Mouse (Mus musculus) hindlimb bud, embryonic 11.5 days (tissue): ENCODE measurements around the gene Kcnk3.

Experiments
- DNase-seq: peaks from one replicate; pipeline ENCODE4 v3.0.0-alpha.2; 2012; ENCODE audit warnings: low read depth, low spot score; ENCODE audit errors: extremely low spot score

Kcnk3 gene

DNA sequence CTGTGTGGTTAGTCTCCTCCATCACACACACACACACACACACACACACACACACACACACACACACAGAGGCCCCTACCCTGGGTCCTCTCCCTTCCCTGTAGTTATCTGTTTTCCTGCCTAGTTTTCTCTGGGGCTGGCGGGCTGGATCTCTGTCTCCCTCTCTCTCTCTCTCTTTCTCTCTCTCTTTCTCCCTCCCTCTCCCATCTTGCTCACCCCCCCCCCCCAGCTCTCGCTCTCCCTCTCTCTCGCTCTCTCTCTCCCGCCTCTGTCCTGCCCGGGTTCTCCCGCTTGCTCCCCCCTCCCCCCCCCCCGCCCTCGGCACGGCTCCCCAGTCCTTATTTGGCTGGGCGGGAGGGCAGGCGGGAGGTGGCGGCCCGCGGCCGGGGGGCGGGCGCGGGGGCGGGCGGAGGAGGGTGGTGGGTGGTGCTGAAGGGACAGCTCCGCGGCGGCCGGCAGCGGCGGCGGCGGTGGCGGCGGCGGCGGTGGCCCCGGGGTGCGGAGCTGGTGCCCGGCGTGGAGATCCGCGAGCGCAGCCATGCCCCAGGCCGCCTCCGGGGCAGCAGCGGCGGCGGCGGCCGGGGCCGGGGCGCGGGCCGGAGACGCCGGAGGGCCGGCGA is at the start of gene Kcnk3:
Gene Kcnk3 (plus strand): TSS at position 490 of the 620 bp plus-strand sequence.
- DNase-seq, result no peak

DNA sequence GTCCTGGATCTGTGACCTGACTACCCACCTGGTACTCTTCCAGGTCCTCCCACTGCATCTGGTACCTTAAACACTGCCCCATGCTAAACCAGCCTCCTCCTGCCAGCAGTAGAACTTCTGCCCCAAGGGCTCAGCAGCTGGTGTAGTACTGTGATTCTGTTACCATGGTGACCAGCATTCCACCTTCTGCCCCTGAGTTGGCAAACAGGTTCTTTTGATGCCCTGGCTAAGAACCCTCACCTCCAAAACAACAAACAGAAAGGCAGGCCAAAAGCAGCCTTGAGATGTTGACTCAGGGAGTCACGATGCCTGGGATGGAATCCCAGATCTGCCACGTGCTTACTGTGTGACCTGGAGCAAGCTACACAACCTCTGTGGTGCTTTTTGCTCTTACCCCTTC is 42.3 kb upstream of the Kcnk3 start, which contains the start of gene Cib4:
Gene Cib4 (minus strand): TSS at position 139 of the 400 bp plus-strand sequence.
- DNase-seq, result no peak

DNA sequence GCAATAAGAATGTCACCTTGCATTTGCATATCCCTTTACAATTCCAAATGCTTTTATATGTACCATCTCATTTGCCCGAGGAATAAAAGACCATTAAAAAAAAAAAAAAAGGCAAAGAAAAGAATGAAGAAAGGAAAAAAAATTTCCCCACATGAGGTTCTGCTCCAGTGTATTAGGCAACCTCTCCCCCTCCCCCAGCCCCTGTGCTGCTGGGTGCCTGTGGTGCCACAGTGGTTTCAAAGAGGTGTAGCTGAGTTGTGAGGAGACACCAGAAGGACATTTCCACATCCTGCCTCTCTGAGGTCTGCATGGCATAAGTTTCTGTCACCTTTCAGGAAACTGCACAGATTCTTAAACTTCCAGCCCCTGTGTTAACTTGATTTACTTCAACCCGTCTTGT is 39.3 kb upstream of the Kcnk3 start:
- DNase-seq, result no peak

DNA sequence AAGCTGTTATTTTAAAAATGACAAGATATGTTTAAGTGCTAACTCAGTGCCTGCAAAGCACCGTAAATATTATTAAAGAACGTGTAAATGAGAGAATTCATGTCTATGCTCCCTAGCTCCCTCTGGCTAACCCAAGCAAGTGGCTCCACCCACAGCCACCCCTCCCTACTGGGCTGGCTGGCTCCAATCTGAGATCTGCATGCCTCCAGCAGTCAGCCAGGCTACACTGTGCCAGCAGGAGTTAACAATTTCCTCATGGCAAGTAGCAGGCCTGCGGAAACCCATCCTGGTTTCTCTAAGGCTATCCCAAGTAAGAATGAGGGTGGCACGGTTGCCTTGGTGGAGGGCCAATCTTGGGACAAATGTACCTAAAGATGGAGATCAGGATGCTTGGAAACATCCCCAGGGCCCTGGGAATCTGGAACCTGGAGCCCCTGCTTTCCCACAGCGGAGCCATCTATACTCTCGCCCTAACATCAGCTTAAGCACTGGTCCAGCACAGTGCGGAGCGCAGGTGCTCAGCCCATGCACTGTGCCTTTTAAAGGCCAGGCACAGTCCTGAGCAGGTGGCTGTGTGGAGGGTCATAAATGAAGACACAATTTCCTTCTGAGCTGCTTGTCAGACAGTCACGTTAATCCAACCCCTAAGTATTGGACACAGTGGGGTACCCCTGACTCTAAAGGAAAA is 37.5 kb upstream of the Kcnk3 start:
- no peak for DNase-seq

DNA sequence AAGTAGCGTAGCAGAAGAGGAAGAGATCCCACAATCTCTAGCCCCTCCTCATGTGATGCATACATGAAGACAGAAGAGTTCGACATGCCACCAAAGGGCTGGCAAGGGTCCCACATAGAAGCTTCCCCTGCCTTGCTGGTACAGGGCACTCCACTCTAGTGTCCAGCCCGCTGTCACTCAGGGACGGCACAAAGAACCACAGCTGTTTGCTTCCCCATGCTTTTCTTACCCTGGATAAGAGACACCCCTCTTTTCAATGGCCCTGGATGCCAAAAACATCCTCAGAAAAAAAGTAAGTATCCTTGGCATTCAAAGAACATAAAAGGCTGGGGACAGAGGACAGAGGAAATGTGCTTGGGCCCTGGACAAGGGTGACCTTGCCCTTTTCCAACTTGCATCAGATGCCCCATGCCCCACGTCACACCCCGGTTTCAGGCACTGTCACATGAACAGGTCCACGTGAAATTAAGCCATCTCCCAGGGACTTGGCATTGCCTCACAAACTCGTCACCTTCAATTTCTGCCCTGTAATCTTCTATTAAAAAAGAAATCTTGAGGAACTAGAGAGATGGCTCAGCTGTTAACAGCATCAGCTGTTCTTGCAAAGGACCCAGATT is 36.8 kb upstream of the Kcnk3 start:
- no peak for DNase-seq

DNA sequence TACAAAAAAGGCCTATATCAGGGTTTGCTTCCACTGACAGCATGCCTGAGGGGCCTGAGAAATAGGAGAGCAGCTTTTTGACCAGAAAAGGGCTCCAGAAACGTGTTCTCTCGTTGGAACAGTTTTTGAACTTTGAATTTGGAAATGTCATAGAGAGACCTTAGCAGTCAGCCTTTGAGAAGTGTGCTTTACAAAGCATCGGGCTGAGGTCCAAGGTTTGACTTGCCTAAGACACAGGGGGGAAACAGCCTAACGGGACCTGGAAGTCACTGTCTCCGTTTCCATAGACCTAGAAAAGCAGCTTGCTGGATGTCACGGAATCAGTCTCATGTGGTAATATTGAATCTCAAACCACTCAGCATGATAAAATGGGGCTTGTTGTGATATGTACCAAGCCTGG is 36.0 kb upstream of the Kcnk3 start:
- no peak for DNase-seq

DNA sequence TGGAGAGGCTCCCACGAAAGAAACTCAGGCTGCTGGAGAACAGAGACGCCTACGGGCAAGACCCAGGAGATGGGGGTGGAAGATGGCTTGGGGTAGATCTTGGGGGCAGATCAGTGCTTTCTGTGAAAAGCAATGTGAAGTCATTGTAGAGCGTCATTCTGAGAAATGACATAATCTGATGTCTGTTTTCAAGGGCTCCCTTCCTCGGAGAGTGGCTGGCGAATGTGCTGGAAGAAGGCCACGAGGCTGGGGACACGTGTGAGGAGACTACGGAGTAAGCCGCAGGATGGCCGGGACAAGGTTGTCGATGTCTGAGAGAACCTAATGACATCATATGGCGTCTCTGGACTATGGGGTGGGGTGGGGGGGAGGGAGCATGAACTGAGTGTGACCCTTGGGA is 34.0 kb upstream of the Kcnk3 start:
- DNase-seq, result no peak

DNA sequence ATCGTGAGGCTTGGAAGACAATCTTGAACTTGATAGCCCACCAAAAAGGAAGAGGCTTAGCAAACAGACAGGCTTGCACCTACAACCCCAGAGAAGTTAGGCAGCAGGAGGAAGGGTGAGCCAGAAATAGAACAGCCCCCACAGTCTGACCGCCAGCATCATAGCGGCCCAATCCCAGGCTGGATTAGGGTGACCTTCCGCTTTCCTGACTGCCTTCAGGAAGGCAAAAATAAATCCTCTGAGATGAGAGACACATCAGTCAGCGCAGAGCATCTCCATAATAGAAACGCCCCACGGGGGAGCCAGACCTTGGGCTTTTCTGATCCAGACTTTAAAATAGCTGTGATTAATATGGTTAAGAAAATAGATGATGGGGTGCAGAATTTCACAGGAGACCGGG is 33.0 kb upstream of the Kcnk3 start:
- no peak for DNase-seq

DNA sequence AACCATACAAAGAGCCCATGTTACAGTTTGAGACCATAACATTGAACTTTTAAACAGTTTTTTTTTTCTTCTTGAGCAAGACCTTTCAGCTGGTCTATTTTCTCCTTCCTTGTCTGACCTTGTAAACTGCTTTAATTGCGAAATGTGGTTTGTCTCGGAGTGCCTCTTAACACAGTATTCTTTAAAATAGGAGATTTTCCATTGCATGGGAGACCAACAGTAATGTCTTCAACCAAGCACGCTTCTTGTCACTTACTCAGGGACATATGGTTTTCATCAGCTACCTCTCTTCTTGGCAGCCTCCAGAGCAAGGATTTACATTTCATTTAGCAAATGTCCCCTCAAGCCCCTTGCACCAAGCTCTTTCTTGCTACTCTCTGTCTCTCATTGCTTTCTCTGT is 31.7 kb upstream of the Kcnk3 start:
- no peak for DNase-seq

DNA sequence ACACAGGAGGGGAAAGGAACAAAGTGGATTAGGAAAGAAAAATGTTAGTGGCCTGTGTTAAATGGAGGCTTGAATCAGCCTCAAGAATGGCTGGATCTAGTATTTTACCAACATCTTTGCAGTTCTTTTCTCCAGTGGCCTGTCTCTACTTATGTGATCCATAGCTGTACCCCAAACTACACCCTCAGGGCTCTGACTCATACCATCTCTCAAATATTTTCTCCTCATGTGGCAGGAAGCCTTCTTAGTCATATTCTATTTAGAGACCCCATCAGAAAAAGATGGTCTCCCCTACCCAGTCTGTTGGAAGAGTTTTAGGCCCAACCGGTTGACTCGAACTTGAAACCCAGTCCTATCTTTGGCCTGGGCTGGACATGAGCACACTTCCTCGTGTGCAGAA is 28.5 kb upstream of the Kcnk3 start:
- no peak for DNase-seq

DNA sequence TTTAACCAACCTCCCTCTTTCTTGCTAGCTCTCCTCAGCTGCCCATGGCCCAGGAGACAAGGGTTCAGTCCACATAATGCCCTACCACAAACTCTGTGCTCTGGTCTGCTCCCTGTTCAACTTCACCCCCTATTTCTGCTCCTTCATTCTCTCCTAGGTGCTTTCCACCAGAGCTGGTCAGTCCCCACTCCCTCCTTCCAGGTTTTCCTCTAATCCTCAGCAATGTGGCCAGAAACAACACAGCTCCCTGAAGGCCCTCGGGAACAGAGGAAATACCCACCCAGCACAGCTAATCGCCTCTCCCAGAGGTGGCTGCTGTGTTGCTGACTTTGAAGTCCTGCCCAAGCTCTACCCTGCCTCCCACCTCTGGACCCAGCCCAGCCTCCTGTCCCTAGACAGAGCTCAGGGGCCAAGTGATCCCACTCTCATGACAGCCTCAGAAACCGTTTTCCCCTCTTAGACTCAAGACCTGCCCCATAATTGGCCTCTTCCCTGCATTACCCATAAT is 27.9 kb upstream of the Kcnk3 start:
- DNase-seq, result no peak

DNA sequence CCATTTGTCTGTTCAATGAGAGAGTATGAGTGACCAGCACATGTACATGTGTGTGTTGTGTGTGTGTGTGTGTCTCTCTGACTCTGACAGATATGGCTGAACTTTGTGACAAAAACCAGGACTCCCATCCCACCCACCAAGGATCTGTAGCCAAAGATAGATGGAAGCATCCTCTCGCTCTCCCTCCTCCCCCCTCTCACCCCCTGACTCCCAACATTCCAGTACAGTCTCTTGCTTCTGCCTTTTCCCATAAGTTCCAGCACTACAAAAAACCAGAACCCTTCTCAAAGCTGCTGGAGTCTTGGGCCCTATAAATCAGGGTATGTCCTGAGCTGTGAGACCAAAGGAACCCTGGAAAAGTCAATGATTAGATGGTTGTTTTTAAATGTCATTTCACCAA is 19.5 kb upstream of the Kcnk3 start:
- no peak for DNase-seq

DNA sequence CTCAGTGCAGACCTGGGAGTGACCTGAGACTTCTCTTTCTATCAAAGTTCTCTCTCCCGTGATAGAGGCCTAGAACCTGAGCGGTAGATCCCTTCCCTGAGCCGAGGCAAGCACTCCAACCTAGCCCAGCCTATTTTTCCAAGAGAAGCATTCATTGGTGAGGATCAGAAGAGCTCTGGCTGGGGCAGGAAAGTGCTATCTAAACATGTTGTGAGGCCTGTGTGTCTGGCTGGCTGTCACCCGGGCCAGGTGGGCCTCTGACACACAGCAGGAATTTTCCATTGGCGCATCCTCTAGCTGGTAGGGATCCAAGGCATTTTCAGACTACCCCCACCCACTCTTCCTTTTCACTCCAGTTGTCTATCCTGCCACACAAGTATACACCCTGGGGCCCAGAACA is 16.1 kb upstream of the Kcnk3 start:
- no peak for DNase-seq

DNA sequence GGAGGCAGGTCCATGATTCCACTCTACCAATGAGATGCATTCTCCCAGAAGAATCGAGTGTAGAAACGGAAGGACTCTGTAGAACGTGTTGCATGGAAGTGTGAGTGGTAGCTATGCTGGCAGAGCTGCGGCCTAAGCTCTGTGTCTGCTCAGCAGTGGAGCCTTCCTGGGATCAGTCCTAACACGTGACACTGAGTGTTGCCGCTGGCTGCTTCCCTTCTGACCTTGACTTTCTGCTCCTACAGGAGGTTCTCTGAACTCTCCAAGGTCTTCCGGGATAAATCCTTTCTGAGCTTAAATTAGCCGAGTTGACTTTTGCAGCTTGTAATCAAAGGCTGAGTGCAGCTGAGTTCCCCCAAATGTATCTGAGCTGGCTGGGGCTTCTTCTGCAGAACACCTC is 13.6 kb upstream of the Kcnk3 start:
- DNase-seq, result no peak

DNA sequence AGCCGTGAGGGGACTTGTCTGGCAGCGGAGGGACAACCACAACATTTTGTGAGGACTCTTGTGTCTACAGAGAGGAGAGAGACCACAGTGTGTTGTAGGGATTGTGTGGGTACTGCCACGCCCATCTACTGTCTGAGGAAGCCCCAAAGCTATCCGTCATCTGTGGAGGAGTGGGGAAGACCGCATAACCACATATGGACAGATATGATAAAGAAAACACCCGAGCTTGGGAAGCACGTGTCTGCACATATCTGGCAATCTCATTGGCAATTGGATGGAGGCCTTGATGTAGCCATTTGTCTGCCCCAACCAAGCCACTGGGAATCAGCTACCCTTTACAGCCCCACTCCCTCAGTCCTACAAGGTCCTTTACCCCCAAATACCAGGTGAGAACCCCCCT is 11.7 kb upstream of the Kcnk3 start:
- DNase-seq, result no peak

DNA sequence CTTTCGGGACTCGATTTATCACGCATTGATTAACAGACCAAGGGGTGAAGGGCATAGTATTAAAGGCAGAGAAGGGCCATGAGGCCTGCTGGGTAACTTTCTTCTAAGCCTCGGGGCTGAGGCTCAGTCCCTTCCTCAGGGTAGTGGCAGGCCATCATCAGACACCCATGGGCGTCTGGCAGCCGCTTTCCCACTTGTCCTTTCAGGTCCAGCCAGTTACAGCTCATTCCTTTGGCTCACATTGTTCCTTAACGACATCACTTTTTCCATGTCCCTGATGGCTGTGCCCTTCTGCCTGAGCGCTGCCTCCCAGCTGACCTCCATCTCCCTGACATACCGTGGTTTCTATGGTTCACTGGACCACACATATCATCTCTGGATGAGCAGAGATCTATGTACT is 10.7 kb upstream of the Kcnk3 start:
- DNase-seq, result no peak

DNA sequence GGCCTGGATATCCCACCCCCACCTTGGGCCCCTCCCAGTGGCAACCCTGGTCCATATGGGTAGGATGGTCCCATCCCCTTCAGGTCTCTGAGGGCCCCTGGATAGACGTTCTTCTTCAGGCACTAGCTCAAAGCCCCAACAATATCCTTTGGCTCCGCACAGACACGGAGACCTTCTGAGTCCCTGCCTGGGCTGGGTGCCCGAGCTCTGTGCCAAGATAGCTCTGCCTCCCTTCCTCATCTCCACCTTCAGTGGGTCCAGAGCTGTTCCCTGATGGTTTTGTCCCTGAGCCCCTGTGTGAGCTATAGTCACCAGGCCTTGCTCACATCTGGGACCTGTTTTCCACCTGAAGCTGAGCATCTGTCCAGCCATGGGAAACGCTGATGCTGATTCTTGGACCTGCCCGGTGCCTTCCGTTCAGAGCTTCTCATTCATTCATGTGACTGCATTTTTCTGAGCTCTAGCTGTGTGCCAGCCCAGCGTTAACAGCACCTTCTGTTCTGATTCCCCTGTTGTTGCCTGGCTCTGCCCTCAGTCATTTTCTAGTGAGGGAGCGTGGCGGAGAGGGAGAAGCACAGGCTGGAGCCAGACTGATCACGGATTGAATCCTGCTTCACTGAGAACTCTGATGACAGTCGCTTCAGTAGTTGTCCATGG is 10.2 kb upstream of the Kcnk3 start:
- no peak for DNase-seq

DNA sequence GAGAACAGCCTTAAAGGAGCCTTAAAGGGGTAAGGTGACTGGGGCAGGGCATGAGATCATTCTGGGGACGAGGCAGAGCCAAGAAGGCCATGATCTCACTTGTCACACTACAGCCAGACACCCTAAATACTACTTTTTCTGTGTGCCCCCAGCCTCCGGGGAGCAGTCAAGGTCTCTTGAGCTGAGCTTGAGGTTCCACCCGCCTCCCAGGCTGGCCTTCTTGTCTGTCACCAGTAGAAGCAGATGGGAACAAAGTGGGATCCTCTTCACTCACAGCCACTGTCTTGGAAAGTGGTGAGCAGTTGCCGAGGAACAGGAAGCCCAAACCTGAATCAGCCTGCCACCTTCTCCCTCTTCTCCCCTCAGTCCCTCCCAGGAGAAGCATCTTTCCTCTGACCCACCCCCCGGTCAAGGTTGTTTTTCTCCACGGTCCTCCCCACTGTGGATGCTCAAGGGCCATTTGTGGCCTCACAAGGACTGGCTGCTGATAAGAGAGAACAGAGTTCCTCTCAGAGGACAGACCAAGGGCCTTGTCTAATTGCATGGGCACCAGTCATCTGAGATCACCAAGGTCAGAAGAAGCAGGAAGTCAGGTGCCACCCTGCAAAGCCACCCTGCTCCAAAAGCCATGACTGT is 9.4 kb upstream of the Kcnk3 start:
- no peak for DNase-seq

DNA sequence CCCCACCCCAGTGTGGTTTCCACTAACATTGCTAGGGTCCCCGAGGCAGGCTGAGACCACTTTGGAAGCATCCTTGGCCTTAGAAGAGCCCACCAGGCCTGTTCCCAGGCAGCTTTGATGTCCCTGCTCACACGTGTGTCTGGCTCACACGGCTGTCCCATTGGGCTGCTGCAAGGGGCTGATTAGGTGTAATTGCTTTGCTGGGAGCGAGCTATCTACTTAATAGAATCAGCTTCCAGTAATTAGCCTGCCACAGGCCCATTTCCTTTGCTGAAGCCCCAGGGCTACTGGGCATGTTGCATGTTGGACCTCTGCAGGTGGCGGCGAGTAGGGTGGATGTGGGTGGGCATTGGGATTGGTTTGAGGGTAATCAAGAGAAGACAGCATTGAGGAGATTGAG is 7.2 kb upstream of the Kcnk3 start:
- no peak for DNase-seq

DNA sequence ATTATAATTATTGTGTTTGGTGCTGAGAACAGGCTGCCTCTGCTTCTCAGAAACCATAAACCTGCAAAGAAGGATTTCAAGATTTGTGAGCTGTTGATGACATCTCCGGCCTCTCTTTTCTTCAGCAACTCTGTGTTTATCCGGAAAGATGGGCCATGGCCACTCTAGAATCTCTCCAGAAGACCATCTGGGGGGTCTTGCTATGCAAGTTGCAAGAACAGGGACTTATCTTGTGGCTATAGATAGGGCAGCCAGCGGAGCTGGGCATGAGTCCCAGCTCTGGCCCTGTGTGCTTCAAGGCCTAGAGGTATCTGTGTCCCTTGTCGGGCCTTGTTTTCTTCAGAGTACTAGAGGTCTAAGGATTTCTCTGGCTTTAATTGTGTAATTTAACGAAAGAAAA is 6.0 kb upstream of the Kcnk3 start:
- DNase-seq, result no peak

DNA sequence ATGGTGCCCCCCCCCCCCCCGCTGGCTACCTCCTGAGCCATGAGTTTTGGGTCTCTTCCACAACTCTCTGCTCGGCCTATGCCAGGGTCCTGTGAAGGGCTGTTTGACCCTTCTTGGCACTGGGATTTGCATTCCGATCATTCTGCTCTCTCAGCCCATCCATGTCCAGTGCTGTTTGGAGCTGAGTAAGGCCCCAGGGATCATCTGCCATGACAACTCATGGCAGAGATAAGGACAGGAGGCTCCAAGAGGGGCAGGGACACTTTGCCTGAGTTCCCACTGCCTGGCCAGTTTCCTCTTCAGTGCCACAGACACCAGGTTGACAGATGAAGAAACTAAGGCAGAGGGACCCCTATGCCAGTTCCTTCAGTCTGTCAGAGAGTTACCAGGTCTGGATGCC is 1.4 kb upstream of the Kcnk3 start:
- no peak for DNase-seq
